Mouse (Mus musculus) colon, adult 2 months (tissue): ENCODE results near the gene Ighmbp2. TPM values are rescaled to one million over a fixed set of nuclear protein-coding genes. Genes with fewer than 3 reads are reported as not detected.

Experiments
- polyA plus RNA-seq: library from polyadenylated mRNA; depleted of rRNA; stranded (reverse); fragments of >200 nt; gene quantifications from 2 replicates; pipeline ENCODE4 v1.2.3, GENCODE M21; 2012; rRNA removed

Ighmbp2 gene
- polyA plus RNA-seq, result 7.4 and 8.2 TPM in 2 replicates

GRCm38 (mm10) chr19:3282572-3283467 is at the start of gene Ighmbp2, which contains the start of gene Mrpl21:
Ighmbp2 (minus strand) TSS chr19:3283017.
Mrpl21 (plus strand) TSS chr19:3282901.

DNA sequence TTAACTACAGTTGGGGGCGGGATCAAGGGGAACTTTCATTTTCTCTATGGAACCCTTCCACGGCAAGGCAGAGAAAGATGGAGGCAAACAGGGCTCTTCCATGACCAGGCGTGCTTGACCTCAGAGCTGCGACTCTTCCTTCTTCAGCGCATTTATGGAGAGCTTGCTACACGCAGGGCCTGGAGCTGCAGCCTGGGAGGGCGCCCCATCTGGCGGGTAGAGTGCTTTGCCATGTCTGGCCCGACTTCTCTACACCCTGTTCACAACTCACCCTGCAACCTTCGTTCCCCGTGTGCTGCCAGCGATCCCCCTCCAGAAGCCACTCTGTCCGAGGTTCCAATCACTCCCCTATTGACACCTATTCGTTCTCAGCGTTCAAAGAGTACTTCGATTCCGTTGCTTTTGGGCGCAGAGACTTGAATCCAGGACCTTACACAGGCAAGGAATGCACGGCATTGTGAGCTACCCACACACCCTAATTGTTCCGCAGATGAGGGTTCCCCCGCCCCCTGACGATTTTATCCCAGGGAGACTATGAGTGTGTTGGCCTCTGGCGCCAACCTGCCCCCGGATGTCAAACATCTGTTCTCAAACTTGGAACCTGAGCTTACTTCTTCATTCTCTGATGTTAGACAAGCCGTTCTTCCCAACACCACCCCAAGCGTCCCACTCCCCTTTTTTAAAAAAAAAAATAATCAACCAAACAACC is 39.6 kb upstream of the Ighmbp2 start, which contains the start of gene Cpt1a:
Gene Cpt1a (plus strand): TSS at position 74 of the 709 bp plus-strand sequence.

Other genes with a start within 250 kb of the Ighmbp2 start
- 52.1 and 52.8 TPM in 2 replicates for gene Mrpl21, start 116 bp downstream of the Ighmbp2 start, polyA plus RNA-seq
- 223 and 235 TPM in 2 replicates for gene Cpt1a, start 39.3 kb upstream of the Ighmbp2 start, polyA plus RNA-seq
- gene Tesmin, start 105.8 kb upstream of the Ighmbp2 start, polyA plus RNA-seq, result 0.16 and 0.22 TPM in 2 replicates
- 33.8 and 36.2 TPM in 2 replicates for gene Gal, start 131.5 kb upstream of the Ighmbp2 start, polyA plus RNA-seq